Mouse (Mus musculus) lung, postnatal 0 days (tissue): ENCODE measurements at regions not wholly inside any gene's neighbourhood (a gene's known extent, or its start where the extent isn't known, plus 50 kb on each side); places are given as distances from the start of the nearest gene placed in this dataset.
"Not testable (repeated sequence)": the region's sequence is repeated elsewhere in the genome, so short reads cannot be mapped to it uniquely, and the experiment has no call there.

Source experiments
- ATAC-seq: fragments of 200-750 bp; cut with Nextera tagmentation; 2 replicates; pipeline ENCODE4 v1.8.0; 2017; ENCODE audit warnings: moderate library complexity
- DNase-seq: peaks from one replicate; pipeline ENCODE4 v3.0.0-alpha.2; 2016; ENCODE audit warnings: low spot score
- H3K27ac ChIP-seq: fragments of 300-500 bp; sonication (generic); 2 replicates; pipeline ENCODE4 v1.5.1; 2014; ENCODE audit warnings: antibody characterized with exemption, mild to moderate bottlenecking, low read length, mixed read lengths
- H3K27me3 ChIP-seq: fragments of 300-500 bp; sonication (generic); replicated peaks from 2 replicates; pipeline ENCODE4 v1.6.1; 2014; ENCODE audit warnings: low read length, mixed read lengths; ENCODE audit not compliant: insufficient read depth
- H3K36me3 ChIP-seq: fragments of 300-500 bp; sonication (generic); 2 replicates; pipeline ENCODE4 v1.6.1; 2014; ENCODE audit warnings: low read length, mixed read lengths; ENCODE audit not compliant: insufficient read depth
- H3K4me1 ChIP-seq: fragments of 300-500 bp; sonication (generic); 2 replicates; pipeline ENCODE4 v1.6.1; 2014; ENCODE audit warnings: antibody characterized with exemption, low read depth, low read length, mixed read lengths; ENCODE audit not compliant: insufficient read depth
- H3K4me2 ChIP-seq: fragments of 300-500 bp; sonication (generic); replicated peaks from 2 replicates; pipeline ENCODE4 v1.6.1; 2014; ENCODE audit warnings: low read depth, mild to moderate bottlenecking, low read length, moderate library complexity, mixed read lengths
- H3K4me3 ChIP-seq: fragments of 300-500 bp; sonication (generic); 2 replicates; pipeline ENCODE4 v1.5.1; 2014; ENCODE audit warnings: low read depth, low read length
- H3K9ac ChIP-seq: fragments of 300-500 bp; sonication (generic); replicated peaks from 2 replicates; pipeline ENCODE4 v1.6.1; 2014; ENCODE audit warnings: low read depth, mild to moderate bottlenecking
- H3K9me3 ChIP-seq: fragments of 300-500 bp; sonication (generic); 2 replicates; pipeline ENCODE4 v1.6.1; 2016; ENCODE audit warnings: low read length, mixed read lengths
- CTCF ChIP-seq: IDR thresholded peaks from 2 replicates; pipeline ENCODE4 v1.5.1; 2016; ENCODE audit warnings: antibody characterized with exemption, mild to moderate bottlenecking
- EP300 ChIP-seq: IDR thresholded peaks from 2 replicates; pipeline ENCODE4 v1.6.1; 2016; ENCODE audit warnings: antibody characterized with exemption, mild to moderate bottlenecking, control low read depth
- WGBS: fragments of 180-500 bp; shearing (Covaris S2); extraction: QIAGEN DNeasy Blood & Tissue Kit; methylation state at CpG from one replicate; pipeline ENCODE4 v1.1.7; 2014; 5-methylcytosine and 5-hydroxymethylcytosine counted together

GRCm38 (mm10) chr16:20047356-20047755 lies 50.0 kb upstream of the Klhl24 start:
- TF ChIP-seq EP300: no peak
- no peak for TF ChIP-seq CTCF
- H3K27ac ChIP-seq: no peak overlapping the region
- H3K4me2 ChIP-seq: no peak overlapping the region
- H3K4me3 ChIP-seq: no peak overlapping the region
- ATAC-seq (no peak), DNase-seq (no peak)
- no peaks in the 10 kb centered on the region for H3K9me3 ChIP-seq
- 86% methylated on average over 2 of the region's 2 CpGs for WGBS
- H3K27me3 ChIP-seq: no peaks in the 10 kb centered on the region
- no peaks in the 10 kb centered on the region for H3K4me1 ChIP-seq
- H3K36me3 ChIP-seq: no peaks in the 10 kb centered on the region
- H3K9ac ChIP-seq: no peak overlapping the region

GRCm38 (mm10) chr16:20035166-20035565 lies 52.3 kb upstream of the Klhl6 start:
- 86% methylated on average over 2 of the region's 2 CpGs for WGBS
- not testable (repeated sequence) for ATAC-seq, DNase-seq

GRCm38 (mm10) chr16:20032328-20033081 lies 49.7 kb upstream of the Klhl6 start:
- TF ChIP-seq EP300: peak; percentile 85
- TF ChIP-seq CTCF: no peak
- Histone ChIP-seq H3K9ac (no peak overlapping the region), H3K27me3 (no peaks in the 10 kb centered on the region), H3K9me3 (no peaks in the 10 kb centered on the region), H3K4me1 (no peaks in the 10 kb centered on the region), H3K4me3 (no peak overlapping the region), H3K4me2 (no peak overlapping the region), H3K27ac (peak overlapping the region; percentile 51; the same call in 1 of the 2 replicates), H3K36me3 (no peaks in the 10 kb centered on the region)
- peak; percentile 78 for ATAC-seq
- WGBS: 56% methylated on average over 4 of the region's 4 CpGs
- peak; percentile 71 for DNase-seq

More at GRCm38 (mm10) chr16:20035166-20035565, 52.3 kb upstream of the Klhl6 start:
- H3K9ac ChIP-seq, H3K4me3 ChIP-seq, H3K4me1 ChIP-seq, H3K27me3 ChIP-seq, H3K9me3 ChIP-seq, H3K36me3 ChIP-seq, H3K4me2 ChIP-seq, H3K27ac ChIP-seq: not testable (repeated sequence)
